Mouse (Mus musculus) erythroblast, embryonic 14.5 days (primary cell): ENCODE measurements around the gene Col5a3. TPM values are rescaled to one million over a fixed set of nuclear protein-coding genes. Genes with fewer than 3 reads are reported as not detected.

ENCODE experiments used
- H3K27me3 ChIP-seq: 2 replicates; pipeline ENCODE4 v1.6.1; 2012; ENCODE audit warnings: inconsistent platforms; ENCODE audit not compliant: control insufficient read depth
- H3K36me3 ChIP-seq: 2 replicates; pipeline ENCODE4 v1.6.1; 2012; ENCODE audit warnings: mild to moderate bottlenecking, inconsistent platforms; ENCODE audit not compliant: control insufficient read depth
- H3K4me1 ChIP-seq: 2 replicates; pipeline ENCODE4 v1.6.1; 2012; ENCODE audit warnings: inconsistent platforms; ENCODE audit not compliant: control insufficient read depth
- H3K4me3 ChIP-seq: replicated peaks from 2 replicates; pipeline ENCODE3; 2012; ENCODE audit warnings: moderate library complexity, mild to moderate bottlenecking, inconsistent platforms
- H3K9me3 ChIP-seq: 2 replicates; pipeline ENCODE4 v1.6.1; 2012; ENCODE audit warnings: low read length, inconsistent platforms, mixed read lengths; ENCODE audit not compliant: control insufficient read depth
- GATA1 ChIP-seq: IDR thresholded peaks from 2 replicates; pipeline ENCODE4 v1.6.1; 2012; ENCODE audit warnings: low read length, inconsistent platforms, mixed read lengths
- TAL1 ChIP-seq: IDR thresholded peaks from 3 replicates; pipeline ENCODE4 v1.6.1; 2012; ENCODE audit warnings: low read length, inconsistent platforms, mixed read lengths
- polyA plus RNA-seq: library from polyadenylated mRNA; stranded (reverse); fragments of >175 nt; gene quantifications from 2 replicates; pipeline ENCODE4 v1.2.3, GENCODE M21; 2012

The Col5a3 gene
- polyA plus RNA-seq, 1 experiment = not detected

DNA sequence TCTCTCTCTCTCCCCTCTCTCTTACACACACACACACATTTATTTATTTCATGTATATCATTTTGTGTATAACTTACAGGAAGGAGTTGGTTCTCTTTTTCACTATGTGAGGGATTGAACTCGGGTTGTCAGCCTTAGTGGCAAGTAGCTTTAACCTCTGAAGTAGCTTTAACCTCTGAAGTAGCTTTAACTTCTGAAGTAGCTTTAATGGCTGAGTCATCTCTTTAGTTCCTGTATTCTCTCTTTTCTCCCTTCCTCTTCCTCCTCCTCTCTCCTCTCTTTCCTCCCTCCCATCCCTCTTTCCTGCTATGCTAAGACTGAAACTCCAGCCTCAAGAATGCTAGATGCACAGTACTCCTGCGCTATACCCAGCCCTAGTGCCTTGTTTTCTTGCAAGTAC lies 56.6 kb downstream of the Col5a3 start:
- H3K4me1 ChIP-seq = peaks cover 45% of the 10 kb centered on the region
- peaks cover 33% of the 10 kb centered on the region for H3K27me3 ChIP-seq
- H3K4me3 ChIP-seq = no peak overlapping the region
- no peaks in the 10 kb centered on the region for H3K9me3 ChIP-seq
- no peak for TF ChIP-seq GATA1
- TF ChIP-seq TAL1 = no peak
- no peaks in the 10 kb centered on the region for H3K36me3 ChIP-seq

DNA sequence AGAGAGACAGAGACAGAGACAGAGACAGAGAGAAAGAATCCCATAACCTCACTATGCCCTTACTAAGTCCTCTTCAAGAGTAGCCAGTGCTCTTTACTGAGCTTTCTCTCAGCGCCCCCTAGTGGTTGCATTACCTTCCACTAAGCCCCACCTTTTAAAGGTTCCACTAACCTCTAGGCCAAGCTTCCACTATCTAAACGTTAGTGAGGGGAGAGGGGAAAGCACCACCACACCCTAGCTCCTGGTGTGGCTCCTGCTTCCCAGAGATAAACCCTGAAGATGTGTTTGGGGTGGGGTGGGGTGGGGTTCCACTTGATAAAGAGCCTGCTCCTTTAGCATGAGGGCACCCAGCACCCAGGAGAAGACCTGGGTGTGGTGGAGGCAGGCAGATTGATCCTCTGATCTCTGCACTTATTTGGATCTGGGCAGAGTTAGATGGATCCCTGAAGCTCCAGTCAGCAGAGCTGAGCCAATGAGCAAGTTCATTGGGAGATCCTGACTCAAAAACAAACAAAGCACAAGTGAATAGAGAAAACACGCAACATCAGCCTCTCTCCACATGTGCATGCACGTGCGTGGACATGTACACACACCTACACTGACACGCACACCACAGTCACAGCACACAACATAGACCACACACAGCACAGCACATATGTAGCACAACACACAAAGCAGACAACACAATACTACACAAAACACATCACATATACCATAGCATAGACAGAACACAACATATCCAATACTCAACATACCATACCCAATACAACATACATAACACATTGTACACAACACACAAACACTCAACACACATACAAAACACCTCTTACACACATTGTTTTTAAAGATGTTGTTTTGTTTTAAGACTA lies 57.5 kb downstream of the Col5a3 start:
- H3K4me1 ChIP-seq = peaks cover 45% of the 10 kb centered on the region
- H3K36me3 ChIP-seq = no peaks in the 10 kb centered on the region
- 0 out of 3 replicates have a peak, but pooled peaks have one; percentile 30 for TF ChIP-seq TAL1
- peak; percentile 28; the same call in 1 of the 2 replicates for TF ChIP-seq GATA1
- no peaks in the 10 kb centered on the region for H3K9me3 ChIP-seq
- no peak overlapping the region for H3K4me3 ChIP-seq
- peaks cover 31% of the 10 kb centered on the region for H3K27me3 ChIP-seq

DNA sequence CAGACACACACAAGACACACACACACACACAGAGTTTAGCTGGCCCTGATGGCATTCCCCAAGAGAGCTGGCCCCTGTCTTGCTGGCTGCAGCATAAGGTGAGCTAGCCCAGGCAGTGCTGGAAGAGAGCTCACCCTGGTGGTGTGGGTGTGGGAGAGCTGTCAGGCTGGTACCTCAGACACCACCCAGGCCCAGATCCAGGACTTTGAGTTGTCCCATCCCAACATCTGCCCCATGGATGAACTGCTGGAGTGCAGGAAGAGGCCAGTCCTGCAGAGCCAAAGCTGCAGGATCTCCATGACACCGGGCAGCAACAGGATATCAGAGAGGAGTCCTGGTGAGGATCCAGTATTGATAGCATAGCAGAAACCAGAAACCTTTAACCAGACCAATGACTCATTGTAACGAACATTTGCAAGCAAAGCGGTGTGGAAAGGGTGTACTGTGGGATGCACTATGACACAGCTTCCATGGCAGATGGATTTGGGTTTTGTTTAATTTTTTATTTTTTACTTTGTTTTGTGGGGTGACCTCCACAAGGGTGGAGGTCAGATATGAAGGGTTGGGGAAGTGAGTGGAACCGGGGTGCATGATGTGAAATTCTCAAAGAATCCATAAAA lies 58.7 kb downstream of the Col5a3 start:
- TF ChIP-seq GATA1 (no peak), TAL1 (no peak)
- Histone ChIP-seq H3K27me3 (peaks cover 20% of the 10 kb centered on the region), H3K9me3 (no peaks in the 10 kb centered on the region), H3K36me3 (no peaks in the 10 kb centered on the region), H3K4me3 (no peak overlapping the region), H3K4me1 (peaks cover 45% of the 10 kb centered on the region)

- Histone ChIP-seq H3K4me1 (peaks cover 44% of the 10 kb centered on the region), H3K9me3 (no peaks in the 10 kb centered on the region), H3K27me3 (peaks cover 6% of the 10 kb centered on the region), H3K4me3 (no peak overlapping the region), H3K36me3 (no peaks in the 10 kb centered on the region)
- TF ChIP-seq TAL1 (no peak), GATA1 (no peak)
Observed at GRCm38 (mm10) chr9:20754335-20754734, 60.5 kb downstream of the Col5a3 start.

DNA sequence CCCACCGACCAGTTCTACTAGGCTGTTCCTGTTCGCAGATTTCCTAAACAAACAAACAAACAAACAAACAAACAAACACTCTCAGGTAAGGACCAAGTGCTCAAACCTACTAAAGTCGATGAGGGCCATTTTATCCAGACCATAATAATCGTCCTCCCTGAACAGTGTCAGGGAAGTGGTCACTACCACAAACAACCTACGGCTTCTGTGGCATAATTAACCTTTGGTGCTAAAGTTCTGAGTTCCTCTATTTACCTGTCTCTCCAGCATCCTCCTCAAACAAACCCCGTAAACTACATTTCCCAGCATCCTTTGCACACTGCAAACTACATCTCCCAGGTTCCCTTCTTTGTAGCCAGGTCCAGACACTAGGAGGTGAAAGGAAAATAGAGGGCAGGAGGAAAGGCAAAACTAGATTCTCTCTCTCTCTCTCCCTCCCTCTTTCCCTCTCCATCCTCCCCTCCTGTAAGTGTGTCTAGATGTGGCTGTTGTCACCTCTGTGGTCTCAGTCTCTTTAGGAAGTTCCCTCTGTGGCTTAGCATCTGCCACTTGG lies 63.3 kb downstream of the Col5a3 start:
- H3K36me3 ChIP-seq = no peaks in the 10 kb centered on the region
- no peak overlapping the region for H3K4me3 ChIP-seq
- TF ChIP-seq GATA1 (no peak), TAL1 (no peak)
- H3K27me3 ChIP-seq = peaks cover 23% of the 10 kb centered on the region
- H3K9me3 ChIP-seq = no peaks in the 10 kb centered on the region
- peaks cover 37% of the 10 kb centered on the region for H3K4me1 ChIP-seq

DNA sequence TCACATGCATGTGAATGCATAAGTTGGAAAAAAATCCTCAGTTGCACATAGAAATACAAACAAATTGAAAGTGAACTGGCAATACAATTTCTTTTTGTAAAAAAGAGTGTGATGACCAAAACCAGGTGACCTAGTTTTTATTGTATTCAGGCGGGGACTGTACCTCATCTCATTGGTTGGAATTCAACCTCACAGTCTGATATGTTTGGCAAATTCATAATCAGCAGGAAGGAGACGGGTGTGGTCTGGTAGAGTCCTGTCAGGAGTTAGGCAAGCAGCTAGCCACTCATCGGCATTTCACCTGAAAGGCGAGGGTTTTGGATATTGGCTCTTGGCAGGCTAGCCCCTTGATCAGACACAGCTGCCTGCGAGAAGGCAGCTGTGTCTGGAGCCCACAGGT lies 65.7 kb downstream of the Col5a3 start:
- Histone ChIP-seq H3K9me3 (peaks cover 2% of the 10 kb centered on the region; the same call in 1 of the 2 replicates), H3K27me3 (peaks cover 46% of the 10 kb centered on the region), H3K36me3 (no peaks in the 10 kb centered on the region), H3K4me1 (peaks cover 25% of the 10 kb centered on the region), H3K4me3 (no peak overlapping the region)
- no peak for TF ChIP-seq TAL1
- TF ChIP-seq GATA1 = no peak

DNA sequence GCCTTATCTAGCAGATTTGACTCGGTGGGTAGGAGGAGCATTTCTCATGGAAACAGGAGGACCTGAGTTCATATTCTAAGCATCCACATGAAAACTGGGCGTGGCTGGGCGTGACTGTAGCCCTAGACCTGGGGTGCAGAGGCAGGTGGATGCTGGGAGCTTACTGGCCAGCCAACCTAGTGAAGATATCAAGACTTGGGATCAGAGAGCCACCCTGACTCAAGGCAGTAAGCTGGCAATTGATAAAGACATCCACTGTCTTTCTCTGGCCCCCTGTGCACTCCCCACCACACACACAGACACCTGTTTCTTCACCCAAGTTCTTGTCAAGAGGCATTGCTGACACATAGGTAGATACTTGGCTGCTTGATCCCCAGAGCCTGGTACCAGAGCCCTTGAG lies 66.3 kb downstream of the Col5a3 start:
- H3K4me3 ChIP-seq = no peak overlapping the region
- TF ChIP-seq GATA1 (no peak), TAL1 (no peak)
- peaks cover 53% of the 10 kb centered on the region for H3K27me3 ChIP-seq
- peaks cover 4% of the 10 kb centered on the region; the same call in 1 of the 2 replicates for H3K9me3 ChIP-seq
- H3K4me1 ChIP-seq = peaks cover 25% of the 10 kb centered on the region
- no peaks in the 10 kb centered on the region for H3K36me3 ChIP-seq

GRCm38 (mm10) chr9:20747682-20748081 lies 67.2 kb downstream of the Col5a3 start:
- H3K4me3 ChIP-seq = no peak overlapping the region
- TF ChIP-seq TAL1 (no peak), GATA1 (no peak)
- H3K4me1 ChIP-seq = peaks cover 25% of the 10 kb centered on the region
- H3K27me3 ChIP-seq = peaks cover 60% of the 10 kb centered on the region
- H3K9me3 ChIP-seq = peaks cover 4% of the 10 kb centered on the region; the same call in 1 of the 2 replicates
- no peaks in the 10 kb centered on the region for H3K36me3 ChIP-seq
